Mouse (Mus musculus): Measurements from ENCODE around the gene Fcrl1. TPM values are rescaled to one million over a fixed set of nuclear protein-coding genes. Genes with fewer than 3 reads are reported as not detected.

Gene Fcrl1
- polyA plus RNA-seq, 1 experiment from 2014 or later = 0.54 TPM

DNA sequence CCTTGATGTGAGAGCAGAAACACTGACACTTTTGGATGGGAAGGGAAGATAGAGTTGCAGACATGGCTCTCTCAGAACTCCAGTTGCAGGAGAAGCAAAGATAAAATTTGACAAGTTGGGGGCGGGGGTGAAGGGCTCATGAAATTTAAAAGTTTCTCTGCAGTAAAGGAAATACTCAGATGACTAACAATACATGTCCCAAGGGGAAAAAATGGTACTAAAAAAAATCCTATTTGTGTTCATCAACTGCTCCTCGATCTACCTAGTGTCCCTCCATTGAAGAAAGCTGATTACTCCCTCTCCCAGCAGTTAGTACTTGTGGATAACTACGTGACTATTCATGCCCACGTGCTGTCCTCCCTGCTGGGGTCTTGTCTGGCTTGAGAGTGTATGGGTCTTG lies 22.6 kb downstream of the Fcrl1 start:
- WGBS = 70% methylated on average over 4 of the region's 4 CpGs
- Histone ChIP-seq H3K4me2 (replicated peaks; ENCODE audit: low read depth, low read length) (no peak overlapping the region), H3K9ac (replicated peaks; ENCODE audit: low read depth, low read length) (no peak overlapping the region), H3K9me3 (ENCODE audit: control insufficient read depth, low read depth, low read length) (no peaks in the 10 kb centered on the region), H3K36me3 (ENCODE audit: control insufficient read depth, insufficient read depth, low read length) (no peaks in the 10 kb centered on the region), H3K27ac (ENCODE audit: low read length) (no peak overlapping the region), H3K4me1 (ENCODE audit: control insufficient read depth, insufficient read depth, low read length) (no peaks in the 10 kb centered on the region), H3K27me3 (ENCODE audit: control insufficient read depth, insufficient read depth, low read length) (no peaks in the 10 kb centered on the region), H3K4me3 (ENCODE audit: low read depth, low read length) (no peak overlapping the region)
- no peak for ATAC-seq (ENCODE audit: insufficient number of reproducible peaks, insufficient read depth, low FRiP score, low read depth)

DNA sequence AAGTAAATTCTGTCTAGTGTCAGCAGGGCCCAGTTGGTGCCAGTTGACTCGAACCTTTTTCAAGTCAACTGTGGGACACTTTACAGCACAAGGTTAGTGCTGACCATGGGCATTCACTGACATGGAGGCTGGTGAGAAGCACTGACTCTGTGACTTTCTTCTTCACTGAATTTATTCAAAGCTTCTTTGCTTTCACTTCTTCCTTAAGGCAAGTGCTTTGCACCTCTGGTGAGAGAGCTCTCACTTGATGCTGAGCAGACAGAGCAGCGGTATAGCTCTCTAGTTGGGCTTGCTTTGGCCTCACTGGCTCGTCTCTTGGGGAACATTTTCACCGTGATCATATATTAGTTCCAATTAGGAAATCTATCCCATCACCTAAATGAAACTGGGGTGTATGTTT lies 23.7 kb downstream of the Fcrl1 start:
- H3K4me1 ChIP-seq (ENCODE audit: control insufficient read depth, insufficient read depth, low read length) = no peaks in the 10 kb centered on the region
- no peak overlapping the region for H3K4me2 ChIP-seq (replicated peaks; ENCODE audit: low read depth, low read length)
- no peak overlapping the region for H3K9ac ChIP-seq (replicated peaks; ENCODE audit: low read depth, low read length)
- H3K9me3 ChIP-seq (ENCODE audit: control insufficient read depth, low read depth, low read length) = no peaks in the 10 kb centered on the region
- ATAC-seq (ENCODE audit: insufficient number of reproducible peaks, insufficient read depth, low FRiP score, low read depth) = no peak
- H3K36me3 ChIP-seq (ENCODE audit: control insufficient read depth, insufficient read depth, low read length) = no peaks in the 10 kb centered on the region
- no peaks in the 10 kb centered on the region for H3K27me3 ChIP-seq (ENCODE audit: control insufficient read depth, insufficient read depth, low read length)
- H3K27ac ChIP-seq (ENCODE audit: low read length) = no peak overlapping the region
- 85% methylated on average over 4 of the region's 4 CpGs for WGBS
- no peak overlapping the region for H3K4me3 ChIP-seq (ENCODE audit: low read depth, low read length)

DNA sequence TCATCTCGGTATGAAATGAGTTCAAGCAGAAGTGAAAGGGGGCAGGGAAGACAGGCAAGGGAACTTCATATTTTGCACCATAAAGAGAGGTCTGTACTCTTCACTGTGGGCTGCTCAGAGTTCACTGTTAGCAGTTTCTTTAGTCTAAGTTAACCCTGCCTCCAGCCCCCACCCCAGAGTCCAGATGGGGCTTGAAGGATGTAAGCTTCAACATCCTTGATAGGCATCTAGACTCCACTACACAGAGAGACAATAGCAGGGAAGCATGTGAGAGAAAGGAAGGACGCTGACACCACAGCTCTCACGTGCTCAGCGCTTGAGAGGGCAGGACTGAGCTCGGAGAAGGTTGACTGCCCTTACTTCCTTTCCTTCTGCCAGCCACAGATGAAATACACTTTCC lies 25.1 kb downstream of the Fcrl1 start:
- no peak overlapping the region for H3K9ac ChIP-seq (replicated peaks; ENCODE audit: low read depth, low read length)
- H3K27me3 ChIP-seq (ENCODE audit: control insufficient read depth, insufficient read depth, low read length) = no peaks in the 10 kb centered on the region
- no peak overlapping the region for H3K4me2 ChIP-seq (replicated peaks; ENCODE audit: low read depth, low read length)
- ATAC-seq (ENCODE audit: insufficient number of reproducible peaks, insufficient read depth, low FRiP score, low read depth) = no peak
- H3K9me3 ChIP-seq (ENCODE audit: control insufficient read depth, low read depth, low read length) = no peaks in the 10 kb centered on the region
- 55% methylated on average over 5 of the region's 5 CpGs for WGBS
- H3K27ac ChIP-seq (ENCODE audit: low read length) = no peak overlapping the region
- no peak overlapping the region for H3K4me3 ChIP-seq (ENCODE audit: low read depth, low read length)
- H3K36me3 ChIP-seq (ENCODE audit: control insufficient read depth, insufficient read depth, low read length) = no peaks in the 10 kb centered on the region
- no peaks in the 10 kb centered on the region for H3K4me1 ChIP-seq (ENCODE audit: control insufficient read depth, insufficient read depth, low read length)

DNA sequence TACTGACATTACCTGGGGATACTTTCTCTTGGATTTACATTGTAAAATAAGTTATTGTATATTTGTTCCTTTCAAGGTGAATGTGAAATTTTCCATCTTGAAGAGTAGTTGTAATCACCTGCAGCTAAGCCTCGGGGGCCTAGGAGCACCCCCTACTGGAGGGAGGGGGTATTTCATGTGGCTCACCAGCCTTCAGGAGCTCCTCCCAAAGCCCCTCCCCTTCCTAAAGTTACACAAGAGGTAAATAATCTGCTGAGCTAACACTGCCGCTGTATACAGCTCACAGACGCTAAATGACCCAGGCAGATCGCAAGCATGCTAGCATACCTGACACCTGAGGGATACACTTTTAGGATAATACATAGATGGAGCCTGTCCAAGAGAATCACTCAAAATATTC lies 32.0 kb downstream of the Fcrl1 start:
- no peak overlapping the region for H3K4me3 ChIP-seq (ENCODE audit: low read depth, low read length)
- no peak overlapping the region for H3K9ac ChIP-seq (replicated peaks; ENCODE audit: low read depth, low read length)
- H3K27ac ChIP-seq (ENCODE audit: low read length) = no peak overlapping the region
- no peaks in the 10 kb centered on the region for H3K27me3 ChIP-seq (ENCODE audit: control insufficient read depth, insufficient read depth, low read length)
- WGBS = 18% methylated on average over 4 of the region's 4 CpGs
- no peaks in the 10 kb centered on the region for H3K9me3 ChIP-seq (ENCODE audit: control insufficient read depth, low read depth, low read length)
- no peak overlapping the region for H3K4me2 ChIP-seq (replicated peaks; ENCODE audit: low read depth, low read length)
- no peaks in the 10 kb centered on the region for H3K36me3 ChIP-seq (ENCODE audit: control insufficient read depth, insufficient read depth, low read length)
- no peak for ATAC-seq (ENCODE audit: insufficient number of reproducible peaks, insufficient read depth, low FRiP score, low read depth)
- H3K4me1 ChIP-seq (ENCODE audit: control insufficient read depth, insufficient read depth, low read length) = no peaks in the 10 kb centered on the region

DNA sequence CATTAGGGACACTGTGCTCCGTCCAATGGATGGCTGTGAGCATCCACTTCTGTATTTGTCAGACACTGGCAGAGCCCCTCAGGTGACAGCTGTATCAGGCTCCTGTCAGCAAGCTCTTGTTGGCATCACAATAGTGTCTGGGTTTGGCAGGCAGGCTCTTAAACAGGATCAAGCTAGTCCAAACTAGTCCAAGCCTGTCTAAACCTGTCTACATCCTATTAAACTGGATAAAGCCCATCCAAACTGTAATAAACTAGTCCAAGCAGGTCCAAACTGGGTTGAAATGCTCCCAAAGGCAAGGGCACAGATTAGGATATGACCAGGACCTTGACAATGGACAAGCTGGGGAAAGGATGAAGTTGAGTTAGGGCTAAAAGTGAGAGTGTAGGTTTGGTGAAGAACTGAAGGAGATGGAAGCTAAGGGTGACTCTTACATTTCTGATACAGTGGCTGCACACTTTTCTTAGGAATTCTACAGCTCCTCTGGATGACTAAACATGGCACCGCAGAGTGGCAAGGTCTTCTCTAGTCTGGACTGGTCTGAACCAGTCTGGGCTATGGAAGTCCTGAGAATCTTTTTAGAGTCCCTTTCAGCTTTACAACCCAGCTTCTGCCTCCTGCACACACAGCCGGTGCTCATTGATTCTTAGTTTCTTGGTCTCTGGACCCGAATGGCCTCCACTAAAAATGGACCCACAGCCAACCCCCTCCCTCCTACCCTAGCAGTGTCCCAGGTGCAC lies 33.2 kb downstream of the Fcrl1 start:
- Histone ChIP-seq H3K27me3 (ENCODE audit: control insufficient read depth, insufficient read depth, low read length) (no peaks in the 10 kb centered on the region), H3K4me2 (replicated peaks; ENCODE audit: low read depth, low read length) (no peak overlapping the region), H3K4me1 (ENCODE audit: control insufficient read depth, insufficient read depth, low read length) (no peaks in the 10 kb centered on the region), H3K4me3 (ENCODE audit: low read depth, low read length) (no peak overlapping the region), H3K36me3 (ENCODE audit: control insufficient read depth, insufficient read depth, low read length) (no peaks in the 10 kb centered on the region), H3K27ac (ENCODE audit: low read length) (no peak overlapping the region), H3K9ac (replicated peaks; ENCODE audit: low read depth, low read length) (no peak overlapping the region), H3K9me3 (ENCODE audit: control insufficient read depth, low read depth, low read length) (no peaks in the 10 kb centered on the region)
- ATAC-seq (ENCODE audit: insufficient number of reproducible peaks, insufficient read depth, low FRiP score, low read depth) = no peak
- 87% methylated on average over 4 of the region's 4 CpGs for WGBS

DNA sequence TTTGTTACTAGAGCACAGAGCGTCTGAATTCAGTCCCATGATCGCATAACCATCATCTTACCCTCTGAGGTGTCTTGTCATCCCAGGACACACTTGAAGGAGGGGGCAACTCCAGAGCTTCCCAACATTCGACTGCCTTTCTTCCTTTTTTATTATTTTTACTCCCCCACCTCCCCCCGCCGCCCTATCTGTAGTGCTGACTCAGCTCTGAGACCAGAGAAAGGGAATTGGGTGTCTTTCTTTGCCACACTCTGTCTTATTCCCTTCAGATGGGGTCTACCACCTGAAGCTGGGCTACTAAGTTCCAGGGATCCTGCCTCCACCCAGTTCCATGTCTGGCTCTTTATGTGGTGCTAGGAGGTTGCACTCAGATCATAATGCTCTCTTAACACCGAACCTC lies 34.4 kb downstream of the Fcrl1 start:
- Histone ChIP-seq H3K9me3 (ENCODE audit: control insufficient read depth, low read depth, low read length) (no peaks in the 10 kb centered on the region), H3K4me2 (replicated peaks; ENCODE audit: low read depth, low read length) (no peak overlapping the region), H3K4me1 (ENCODE audit: control insufficient read depth, insufficient read depth, low read length) (no peaks in the 10 kb centered on the region), H3K36me3 (ENCODE audit: control insufficient read depth, insufficient read depth, low read length) (no peaks in the 10 kb centered on the region), H3K4me3 (ENCODE audit: low read depth, low read length) (no peak overlapping the region), H3K27me3 (ENCODE audit: control insufficient read depth, insufficient read depth, low read length) (no peaks in the 10 kb centered on the region), H3K9ac (replicated peaks; ENCODE audit: low read depth, low read length) (no peak overlapping the region), H3K27ac (ENCODE audit: low read length) (no peak overlapping the region)
- WGBS = 78% methylated on average over 6 of the region's 6 CpGs
- ATAC-seq (ENCODE audit: insufficient number of reproducible peaks, insufficient read depth, low FRiP score, low read depth) = no peak

DNA sequence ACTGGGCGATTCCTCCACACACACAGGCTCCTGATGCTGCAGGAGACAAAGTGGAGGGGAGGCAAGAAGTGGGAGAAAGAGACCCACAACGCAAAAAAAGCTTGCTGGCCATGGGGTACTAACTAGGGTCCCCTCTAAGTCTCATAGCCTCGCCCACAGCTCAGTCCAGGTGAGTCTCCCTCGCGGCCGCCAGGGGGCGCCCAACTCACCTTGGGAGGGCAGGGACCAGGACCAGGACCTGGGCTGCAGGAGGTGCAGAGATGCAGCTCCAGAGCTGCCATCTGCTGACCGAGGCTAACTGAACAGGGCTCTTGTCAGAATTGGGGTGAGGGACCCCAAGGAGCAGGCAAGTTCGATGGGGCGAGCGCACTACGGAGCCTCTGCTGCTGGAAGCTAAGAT lies 35.0 kb downstream of the Fcrl1 start:
- Histone ChIP-seq H3K4me3 (ENCODE audit: low read depth, low read length) (no peak overlapping the region), H3K4me2 (replicated peaks; ENCODE audit: low read depth, low read length) (no peak overlapping the region), H3K36me3 (ENCODE audit: control insufficient read depth, insufficient read depth, low read length) (no peaks in the 10 kb centered on the region), H3K9me3 (ENCODE audit: control insufficient read depth, low read depth, low read length) (no peaks in the 10 kb centered on the region), H3K27ac (ENCODE audit: low read length) (no peak overlapping the region), H3K4me1 (ENCODE audit: control insufficient read depth, insufficient read depth, low read length) (no peaks in the 10 kb centered on the region), H3K27me3 (ENCODE audit: control insufficient read depth, insufficient read depth, low read length) (no peaks in the 10 kb centered on the region), H3K9ac (replicated peaks; ENCODE audit: low read depth, low read length) (no peak overlapping the region)
- 11% methylated on average over 12 of the region's 12 CpGs for WGBS
- ATAC-seq (ENCODE audit: insufficient number of reproducible peaks, insufficient read depth, low FRiP score, low read depth) = 0 out of 2 replicates have a peak, but pooled peaks have one; percentile 72

DNA sequence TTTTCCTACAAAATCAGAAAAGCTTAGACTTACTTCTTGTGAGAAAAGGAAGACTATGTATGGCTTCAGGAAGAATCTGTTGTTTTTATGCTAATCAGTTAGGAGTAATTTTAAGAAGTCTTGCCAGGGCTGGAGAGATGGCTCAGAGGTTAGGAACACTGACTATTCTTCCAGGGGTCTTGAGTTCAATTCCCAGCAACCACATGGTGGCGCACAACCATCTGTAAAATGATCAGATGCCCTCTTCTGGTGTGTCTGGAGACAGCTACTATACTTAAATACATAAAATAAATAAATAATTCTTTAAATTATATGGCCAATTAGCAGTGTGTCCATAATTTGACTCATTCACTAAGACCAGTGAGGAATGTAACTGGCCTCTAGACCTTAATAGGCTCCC lies 44.5 kb downstream of the Fcrl1 start:
- Histone ChIP-seq H3K36me3 (ENCODE audit: control insufficient read depth, insufficient read depth, low read length) (no peaks in the 10 kb centered on the region), H3K4me2 (replicated peaks; ENCODE audit: low read depth, low read length) (no peak overlapping the region), H3K4me1 (ENCODE audit: control insufficient read depth, insufficient read depth, low read length) (no peaks in the 10 kb centered on the region), H3K9me3 (ENCODE audit: control insufficient read depth, low read depth, low read length) (no peaks in the 10 kb centered on the region), H3K9ac (replicated peaks; ENCODE audit: low read depth, low read length) (no peak overlapping the region), H3K4me3 (ENCODE audit: low read depth, low read length) (no peak overlapping the region), H3K27ac (ENCODE audit: low read length) (no peak overlapping the region), H3K27me3 (ENCODE audit: control insufficient read depth, insufficient read depth, low read length) (no peaks in the 10 kb centered on the region)
- 59% methylated on average over 1 of the region's 1 CpGs for WGBS
- ATAC-seq (ENCODE audit: insufficient number of reproducible peaks, insufficient read depth, low FRiP score, low read depth) = no peak

DNA sequence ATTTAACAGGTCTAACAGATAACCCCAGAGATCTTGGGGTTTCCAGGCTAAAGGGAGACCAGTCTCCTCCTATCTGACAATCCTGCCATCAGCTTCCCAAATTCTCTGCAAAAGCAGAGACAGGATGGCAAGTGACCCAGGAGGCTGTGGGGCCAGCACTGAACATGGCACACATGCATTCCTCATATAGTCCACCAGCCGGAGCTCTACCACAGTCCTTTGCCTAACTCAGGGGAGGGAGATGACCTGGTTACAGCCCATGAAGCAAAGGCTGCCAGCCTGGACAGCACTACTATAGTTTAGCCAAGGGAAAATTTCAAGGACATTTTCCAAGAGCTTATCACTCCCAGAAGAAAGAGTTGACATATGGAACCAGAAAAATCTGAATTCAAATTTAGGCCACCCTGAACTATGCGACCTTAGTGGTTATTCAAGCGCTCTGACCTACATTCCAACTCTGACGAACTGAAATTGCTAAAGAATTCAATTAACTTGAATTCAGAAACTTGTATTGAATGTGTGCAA lies 46.3 kb downstream of the Fcrl1 start:
- WGBS = 83% methylated on average over 4 of the region's 4 CpGs
- no peak for ATAC-seq (ENCODE audit: insufficient number of reproducible peaks, insufficient read depth, low FRiP score, low read depth)
- H3K9ac ChIP-seq (replicated peaks; ENCODE audit: low read depth, low read length) = no peak overlapping the region
- H3K36me3 ChIP-seq (ENCODE audit: control insufficient read depth, insufficient read depth, low read length) = no peaks in the 10 kb centered on the region
- H3K27me3 ChIP-seq (ENCODE audit: control insufficient read depth, insufficient read depth, low read length) = no peaks in the 10 kb centered on the region
- H3K27ac ChIP-seq (ENCODE audit: low read length) = no peak overlapping the region
- no peaks in the 10 kb centered on the region for H3K9me3 ChIP-seq (ENCODE audit: control insufficient read depth, low read depth, low read length)
- H3K4me2 ChIP-seq (replicated peaks; ENCODE audit: low read depth, low read length) = no peak overlapping the region
- H3K4me3 ChIP-seq (ENCODE audit: low read depth, low read length) = no peak overlapping the region
- H3K4me1 ChIP-seq (ENCODE audit: control insufficient read depth, insufficient read depth, low read length) = no peaks in the 10 kb centered on the region
